Mouse (Mus musculus) spleen, embryonic (tissue): ENCODE results near the gene Ppp1r32.

Experiments
- CTCF ChIA-PET: fragments of 350-600 bp; sonication (Branson Sonifier 250); formaldehyde crosslinking; loops from one replicate; lab custom pipeline; 2022; lab: Charles Lee

The Ppp1r32 gene

GRCm38 (mm10) chr19:10459907-10460306 is 22.8 kb downstream of the Ppp1r32 start:
- CTCF ChIA-PET: no interaction called here

DNA sequence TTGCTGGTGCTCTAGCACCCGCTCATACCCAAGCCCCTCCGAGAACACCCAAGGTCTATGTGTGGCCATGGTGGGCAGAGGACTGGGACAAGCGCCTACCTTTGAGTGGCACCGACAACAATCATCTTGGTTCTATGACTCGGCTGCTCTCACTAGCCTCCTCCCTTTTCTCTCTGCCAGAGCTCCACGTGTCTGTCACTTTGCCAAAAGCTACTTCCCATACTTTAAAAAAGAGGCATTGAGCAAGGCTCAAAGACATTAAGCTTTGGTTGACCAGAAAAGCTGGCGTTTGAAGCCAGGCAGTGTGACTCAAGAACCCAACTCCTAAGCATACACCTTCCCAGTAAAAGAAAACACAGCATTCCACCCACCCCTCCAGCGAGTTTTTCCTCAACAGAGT is 24.6 kb downstream of the Ppp1r32 start:
- CTCF ChIA-PET: no interaction called here

GRCm38 (mm10) chr19:10457484-10457800 is 25.3 kb downstream of the Ppp1r32 start:
- CTCF ChIA-PET: no interaction called here

- CTCF ChIA-PET: no interaction called here
These were observed 25.8 kb downstream of the Ppp1r32 start, which contains the start of gene Lrrc10b for GRCm38 (mm10) chr19:10456752-10457483. TSS of gene Lrrc10b (minus strand) at chr19:10457473.

DNA sequence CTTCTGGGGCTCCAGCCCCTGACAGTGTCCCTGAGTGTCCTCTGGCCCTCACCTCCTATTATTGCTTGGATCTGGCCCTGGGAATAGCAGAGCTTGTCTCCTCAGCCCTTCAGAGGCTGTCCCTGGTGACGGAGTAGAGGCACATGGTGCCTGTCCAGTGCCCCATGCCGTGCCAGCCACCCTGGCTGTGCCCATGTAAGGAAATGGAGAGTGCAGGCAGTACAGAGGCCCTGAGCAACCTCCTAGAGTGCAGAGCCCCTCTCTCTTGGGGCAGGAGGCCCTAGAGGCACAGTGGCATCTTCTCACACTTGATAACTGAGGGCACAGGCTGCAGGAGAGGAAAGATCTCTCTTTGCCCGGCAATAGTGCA is 27.3 kb downstream of the Ppp1r32 start:
- CTCF ChIA-PET: no interaction called here

- CTCF ChIA-PET: no interaction called here
These were observed 27.9 kb downstream of the Ppp1r32 start for GRCm38 (mm10) chr19:10454718-10455436.

- CTCF ChIA-PET: interaction anchor here (0.5 to 1.5 kb wide), 4 partner anchors 35 to 594 kb away, joined by 3 to 4 read pairs (median 3); no protein-coding TSS in a partner anchor
These were observed 33.0 kb downstream of the Ppp1r32 start for GRCm38 (mm10) chr19:10449708-10450107.

DNA sequence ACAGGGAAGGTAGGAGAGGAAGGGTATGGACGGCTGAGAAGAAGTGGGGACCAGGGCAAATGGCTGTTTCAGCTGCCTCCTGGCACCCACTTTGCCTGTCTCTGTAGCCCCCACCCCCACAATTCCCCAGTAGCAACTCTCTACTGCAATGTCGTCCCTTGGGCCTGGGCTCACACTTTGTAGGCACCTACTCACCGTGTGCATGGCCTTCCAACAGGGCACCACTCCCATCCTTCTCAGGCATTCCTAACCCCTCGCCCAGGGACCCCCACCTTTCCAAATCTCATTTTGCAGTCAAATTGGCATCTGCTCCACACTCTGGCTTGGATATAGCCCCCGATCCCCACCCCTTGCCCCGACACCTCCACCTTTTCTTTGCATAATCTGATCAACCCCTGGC is 33.5 kb downstream of the Ppp1r32 start:
- CTCF ChIA-PET: interaction anchor here (1.5 kb wide), 1 partner anchor 36 kb away, joined by 4 read pairs; no protein-coding TSS in a partner anchor

DNA sequence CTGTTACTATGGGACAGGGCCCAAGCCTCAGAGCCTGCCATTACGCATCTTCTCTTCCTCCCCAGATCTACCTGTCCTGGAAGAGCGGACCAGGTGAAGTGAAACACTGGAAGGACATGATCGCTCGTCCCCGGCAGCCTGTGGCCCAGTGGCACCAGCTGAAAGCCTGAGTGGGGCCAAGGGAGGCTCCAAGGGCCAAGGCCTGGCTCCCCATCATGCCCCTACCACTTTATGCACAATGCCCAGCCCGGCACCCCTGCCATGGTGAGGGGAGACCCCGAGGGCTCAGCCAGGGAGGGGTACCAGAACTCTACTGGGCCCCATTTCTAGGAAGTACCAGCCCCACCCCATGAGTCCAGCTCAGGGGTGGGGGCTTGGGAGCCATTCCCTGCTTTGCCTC is 34.5 kb downstream of the Ppp1r32 start:
- CTCF ChIA-PET: no interaction called here

DNA sequence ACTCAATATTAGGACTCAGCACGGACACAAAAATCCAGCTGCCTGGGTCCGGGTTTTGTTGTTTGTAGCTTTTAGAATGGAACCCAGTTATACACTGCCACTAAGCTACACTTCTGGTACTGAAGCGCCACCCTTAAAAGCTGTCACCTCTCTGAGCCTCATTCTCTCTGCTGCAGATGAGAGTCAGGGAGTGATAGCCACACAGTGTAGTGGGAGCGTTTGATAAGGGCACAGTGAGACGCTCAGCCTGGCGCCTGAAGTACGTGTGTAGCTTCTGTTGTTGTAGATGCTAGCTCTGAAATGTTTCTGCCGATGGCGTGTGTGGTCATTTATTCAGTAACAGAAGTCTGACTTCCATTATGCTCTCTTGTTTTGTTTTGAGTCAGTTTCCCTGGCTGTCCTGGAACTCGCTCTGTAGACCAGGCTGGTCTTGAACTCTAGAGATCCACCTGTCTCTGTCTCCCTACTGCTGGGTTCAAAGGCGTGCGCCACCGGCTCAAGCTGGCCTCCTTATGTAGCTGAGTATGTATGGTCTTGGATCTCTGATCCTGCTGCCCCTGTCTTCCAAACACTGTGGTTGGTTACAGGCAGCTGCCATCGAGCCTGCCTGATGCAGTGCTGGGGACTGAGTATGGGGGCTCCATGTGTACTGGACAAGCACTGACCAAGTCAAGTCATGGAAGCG is 37.9 kb downstream of the Ppp1r32 start:
- CTCF ChIA-PET: no interaction called here

DNA sequence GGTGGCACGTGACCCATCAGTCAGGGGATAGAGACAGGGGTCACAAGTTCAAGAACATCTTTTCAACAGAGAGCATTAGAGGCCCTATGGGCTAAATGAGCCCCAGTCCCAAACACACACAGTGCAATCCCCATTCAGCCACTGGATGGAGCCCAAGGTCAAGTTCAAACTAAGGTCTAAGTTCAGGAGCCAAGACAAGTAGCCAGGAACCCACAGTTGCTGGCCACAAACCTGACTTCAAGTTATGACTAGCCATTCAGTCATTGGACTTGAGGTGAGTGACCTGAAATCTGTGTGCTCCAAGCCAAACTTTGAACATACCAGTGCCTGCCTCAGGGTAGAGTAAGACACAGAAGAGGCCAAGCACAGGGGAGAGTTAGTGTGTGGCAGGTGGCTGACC is 45.2 kb downstream of the Ppp1r32 start:
- CTCF ChIA-PET: no interaction called here

GRCm38 (mm10) chr19:10436726-10437125 is 46.0 kb downstream of the Ppp1r32 start:
- CTCF ChIA-PET: no interaction called here

DNA sequence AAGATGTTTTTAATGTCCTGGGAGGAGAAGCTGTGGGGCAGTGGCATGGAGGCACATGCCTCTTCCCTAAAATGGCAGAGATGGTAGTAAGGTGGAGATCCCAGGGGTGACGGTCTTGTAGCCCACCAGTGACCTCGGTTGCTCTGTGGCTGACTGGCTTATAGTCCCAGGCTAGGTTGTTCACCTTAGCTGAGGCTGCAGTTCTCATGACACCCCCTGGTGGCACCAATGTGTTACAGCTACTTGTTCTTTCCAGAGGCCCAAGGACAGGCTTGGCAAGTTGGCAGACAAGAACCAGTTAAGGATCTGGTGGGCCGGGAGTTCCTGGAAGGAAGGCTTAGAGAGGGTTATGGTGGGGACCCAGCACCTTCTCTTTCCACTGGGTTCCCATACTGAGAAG is 46.8 kb downstream of the Ppp1r32 start:
- CTCF ChIA-PET: no interaction called here

GRCm38 (mm10) chr19:10434927-10435326 is 47.8 kb downstream of the Ppp1r32 start:
- CTCF ChIA-PET: no interaction called here

DNA sequence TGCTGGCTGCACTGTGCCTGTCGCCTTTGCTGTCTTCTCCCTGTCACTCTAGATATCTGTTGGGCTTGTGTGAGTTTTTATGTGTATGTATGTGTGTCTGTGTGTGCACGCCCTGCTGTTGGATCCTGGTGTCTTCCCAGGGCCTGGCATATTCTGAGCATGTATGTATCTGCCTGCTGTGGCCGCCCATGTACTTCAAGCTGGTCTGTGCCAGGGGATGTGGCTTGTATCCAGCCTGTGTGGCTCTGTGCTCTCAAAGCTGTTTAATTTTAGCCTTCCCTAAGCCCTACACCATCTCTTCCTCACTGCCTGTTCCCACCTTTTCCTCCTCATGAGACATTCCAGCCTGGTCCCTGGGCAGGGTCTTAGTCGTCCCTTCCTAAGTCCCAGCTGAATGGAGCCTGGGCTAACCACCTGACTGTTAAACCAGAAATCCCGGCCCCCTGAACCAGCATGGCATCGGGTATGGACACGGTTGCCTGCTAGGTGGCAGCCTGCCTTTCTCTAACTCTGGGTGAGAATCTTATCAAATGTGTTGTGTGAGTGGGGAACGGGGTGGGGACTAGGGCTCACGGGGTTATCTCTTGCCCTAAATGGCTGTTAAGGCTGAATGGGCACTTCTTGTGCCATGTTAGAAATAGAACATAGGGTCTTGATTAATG is 48.7 kb downstream of the Ppp1r32 start:
- CTCF ChIA-PET: no interaction called here

DNA sequence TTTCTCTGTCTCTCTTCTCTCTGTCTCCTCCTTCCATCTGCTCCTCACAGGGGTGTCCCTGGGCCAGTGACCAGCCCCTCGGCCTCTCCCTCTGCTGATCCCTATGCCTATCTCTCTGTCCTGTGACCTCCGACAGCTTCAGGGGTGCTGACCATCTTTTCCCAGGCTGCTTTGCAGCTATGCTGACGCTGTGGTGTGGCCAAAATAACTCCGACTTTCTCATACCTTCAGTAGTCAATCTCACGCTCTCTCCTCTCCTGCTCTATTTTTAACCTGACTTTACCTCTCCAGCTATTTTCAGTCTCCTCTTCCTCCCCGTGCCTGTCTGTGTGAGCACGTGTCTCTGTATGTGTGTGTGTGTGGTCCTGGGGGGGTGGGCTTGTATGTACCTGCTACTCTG is 49.5 kb downstream of the Ppp1r32 start:
- CTCF ChIA-PET: no interaction called here

GRCm38 (mm10) chr19:10431841-10432240 is 50.9 kb downstream of the Ppp1r32 start:
- CTCF ChIA-PET: no interaction called here

GRCm38 (mm10) chr19:10431410-10431809 is 51.3 kb downstream of the Ppp1r32 start:
- CTCF ChIA-PET: no interaction called here

DNA sequence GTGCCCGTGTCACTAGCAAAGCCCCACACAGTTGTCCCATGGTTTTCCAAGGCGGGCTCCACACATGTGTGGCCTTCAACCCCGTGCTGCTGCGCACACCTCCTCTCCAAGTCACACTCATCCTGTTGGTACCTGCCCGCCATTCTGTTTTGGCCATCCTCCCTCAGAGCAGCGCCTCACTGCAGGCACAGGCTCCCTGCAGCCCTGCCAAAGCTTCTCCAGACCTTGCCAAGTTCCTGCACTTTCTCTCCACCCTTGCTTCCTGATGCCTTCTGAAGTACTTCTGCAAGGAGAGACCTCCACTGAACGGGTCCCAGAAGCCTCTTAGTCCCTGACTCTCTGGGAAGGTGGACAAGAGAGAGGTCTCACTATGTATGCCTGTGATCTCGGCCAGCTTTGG is 53.4 kb downstream of the Ppp1r32 start:
- CTCF ChIA-PET: no interaction called here

- CTCF ChIA-PET: no interaction called here
These were observed 55.3 kb downstream of the Ppp1r32 start for GRCm38 (mm10) chr19:10427431-10427830.

DNA sequence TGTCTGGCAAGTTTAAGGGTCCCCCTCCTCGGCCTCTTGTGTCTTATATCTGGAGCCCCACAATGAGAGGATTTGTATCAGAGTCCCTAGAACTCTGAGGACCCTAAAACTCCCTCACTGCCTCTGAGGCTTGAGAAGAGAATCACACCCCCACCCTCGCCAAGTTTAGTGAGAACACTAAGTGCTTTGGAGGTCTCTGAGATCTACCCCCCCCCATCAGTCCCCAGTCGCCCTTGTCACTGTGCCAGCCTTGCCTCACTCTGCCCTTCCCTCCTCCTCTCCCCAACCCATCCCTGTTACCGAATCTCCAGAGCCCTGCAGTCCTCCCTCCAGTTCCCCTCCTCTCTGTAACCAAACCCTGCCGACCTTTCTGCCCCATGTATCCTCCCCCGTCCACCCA is 55.9 kb downstream of the Ppp1r32 start:
- CTCF ChIA-PET: no interaction called here

- CTCF ChIA-PET: no interaction called here
These were observed 56.4 kb downstream of the Ppp1r32 start for GRCm38 (mm10) chr19:10426312-10426711.
